Mouse (Mus musculus): ENCODE data around the gene Trpc2.

- TF ChIP-seq CTCF (IDR thresholded peaks at IDR 0.05; ENCODE audit: low read depth, low read length) (no peak), EP300 (IDR thresholded peaks at IDR 0.05; ENCODE audit: insufficient read depth, low read depth, low read length) (no peak)
Observed at GRCm38 (mm10) chr7:102061353-102061752, 21.6 kb upstream of the Trpc2 start.
